Mouse (Mus musculus): ENCODE data around the gene Banf2. TPM values are rescaled to one million over a fixed set of nuclear protein-coding genes. Genes with fewer than 3 reads are reported as not detected.

Banf2 gene
- total RNA-seq (2021), result not detected
- long read RNA-seq, experiment 1, result 0 reads
- long read RNA-seq, experiment 2, result 0 reads

DNA sequence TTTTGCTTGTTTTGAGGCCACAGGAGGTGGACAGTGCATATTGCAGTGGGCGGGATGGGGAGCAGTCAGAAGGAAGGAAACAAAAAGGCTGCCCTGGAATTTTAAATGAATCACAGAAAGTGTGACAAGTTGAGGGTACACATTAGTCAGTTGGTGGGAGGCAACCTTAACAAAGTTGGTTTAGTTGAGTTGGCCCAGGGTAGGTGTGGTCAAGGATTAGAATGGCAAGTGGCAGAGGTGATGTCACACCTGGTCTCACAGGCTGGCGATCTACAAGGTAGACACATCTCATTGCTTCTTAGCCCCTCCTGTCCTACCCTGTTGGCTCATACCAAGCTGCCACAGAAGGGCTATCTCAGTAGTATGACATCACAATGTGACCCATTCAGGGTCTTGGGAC is at the start of gene Banf2:
Banf2 (plus strand) TSS at position 396 of the 400 bp plus-strand sequence.
- no peak within 1 kb of the TSS for H3K27ac ChIP-seq
- no peak within 1 kb of the TSS for H3K4me3 ChIP-seq
- intact Hi-C loops (cut with DNase I), result no loop called here
- no peak for DNase-seq (ENCODE audit: extremely low spot score in 1 of 2, low spot score in 2 of 2)
- no peak for TF ChIP-seq CTCF (IDR thresholded peaks at IDR 0.05)

DNA sequence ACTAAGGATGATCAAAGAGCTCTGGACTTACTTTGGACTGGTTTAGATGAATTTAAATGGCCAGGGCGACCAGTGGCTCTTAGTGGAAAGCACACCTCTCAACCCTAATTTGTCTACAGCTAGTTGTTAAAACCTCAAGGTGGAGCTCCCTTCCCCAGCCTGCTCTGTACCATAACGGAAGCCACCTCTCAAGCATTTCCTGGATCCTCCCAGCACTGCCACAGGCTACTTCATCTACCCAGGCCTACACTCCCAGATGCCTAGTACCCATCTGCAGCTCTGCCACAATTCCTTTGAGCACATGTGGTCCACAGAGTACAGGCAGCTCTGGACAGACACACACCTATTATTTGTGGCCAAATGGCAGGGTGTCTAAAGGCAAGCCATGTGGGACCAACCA is 49.4 kb upstream of the Banf2 start:
- H3K27ac ChIP-seq, result no peak overlapping the region
- DNase-seq (ENCODE audit: extremely low spot score in 1 of 2, low spot score in 2 of 2), result no peak
- H3K4me3 ChIP-seq, result no peak overlapping the region
- intact Hi-C loops (cut with DNase I), result loop anchor here (10.0 kb wide), 1 partner anchor 471 kb away; no protein-coding TSS in a partner anchor
- TF ChIP-seq CTCF (IDR thresholded peaks at IDR 0.05), result no peak

GRCm38 (mm10) chr2:143987485-143987884 is 45.4 kb upstream of the Banf2 start:
- intact Hi-C loops (cut with DNase I), result loop anchor here (10.0 kb wide), 1 partner anchor 467 kb away; no protein-coding TSS in a partner anchor
- Histone ChIP-seq H3K27ac (no peak overlapping the region), H3K4me3 (no peak overlapping the region)
- TF ChIP-seq CTCF (IDR thresholded peaks at IDR 0.05), result no peak
- no peak for DNase-seq (ENCODE audit: extremely low spot score in 1 of 2, low spot score in 2 of 2)

DNA sequence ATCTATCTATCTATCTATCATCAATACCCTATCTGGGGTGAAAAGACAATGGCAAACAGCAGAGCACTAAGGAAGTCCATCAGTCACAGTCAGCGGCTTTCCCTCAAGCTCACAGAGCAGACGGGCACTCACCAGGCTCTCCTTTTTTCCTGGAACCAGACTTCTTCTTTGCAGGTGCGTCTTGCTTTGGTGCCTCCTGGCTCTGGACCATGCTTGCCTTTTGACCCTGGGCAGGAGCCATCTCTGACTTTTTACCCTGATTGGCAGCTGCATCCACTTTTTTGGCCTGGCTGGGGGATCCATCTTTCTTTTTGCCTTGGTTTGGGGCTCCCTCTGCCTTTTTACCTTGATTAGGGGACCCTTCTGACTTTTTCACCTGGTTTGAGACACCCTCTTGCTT is 44.8 kb upstream of the Banf2 start:
- Histone ChIP-seq H3K27ac (no peak overlapping the region), H3K4me3 (no peak overlapping the region)
- no peak for TF ChIP-seq CTCF (IDR thresholded peaks at IDR 0.05)
- intact Hi-C loops (cut with DNase I), result loop anchor here (10.0 kb wide), 1 partner anchor 467 kb away; no protein-coding TSS in a partner anchor
- no peak for DNase-seq (ENCODE audit: extremely low spot score in 1 of 2, low spot score in 2 of 2)

- TF ChIP-seq CTCF (IDR thresholded peaks at IDR 0.05), result no peak
Measured at GRCm38 (mm10) chr2:143990997-143991396, 41.9 kb upstream of the Banf2 start.

DNA sequence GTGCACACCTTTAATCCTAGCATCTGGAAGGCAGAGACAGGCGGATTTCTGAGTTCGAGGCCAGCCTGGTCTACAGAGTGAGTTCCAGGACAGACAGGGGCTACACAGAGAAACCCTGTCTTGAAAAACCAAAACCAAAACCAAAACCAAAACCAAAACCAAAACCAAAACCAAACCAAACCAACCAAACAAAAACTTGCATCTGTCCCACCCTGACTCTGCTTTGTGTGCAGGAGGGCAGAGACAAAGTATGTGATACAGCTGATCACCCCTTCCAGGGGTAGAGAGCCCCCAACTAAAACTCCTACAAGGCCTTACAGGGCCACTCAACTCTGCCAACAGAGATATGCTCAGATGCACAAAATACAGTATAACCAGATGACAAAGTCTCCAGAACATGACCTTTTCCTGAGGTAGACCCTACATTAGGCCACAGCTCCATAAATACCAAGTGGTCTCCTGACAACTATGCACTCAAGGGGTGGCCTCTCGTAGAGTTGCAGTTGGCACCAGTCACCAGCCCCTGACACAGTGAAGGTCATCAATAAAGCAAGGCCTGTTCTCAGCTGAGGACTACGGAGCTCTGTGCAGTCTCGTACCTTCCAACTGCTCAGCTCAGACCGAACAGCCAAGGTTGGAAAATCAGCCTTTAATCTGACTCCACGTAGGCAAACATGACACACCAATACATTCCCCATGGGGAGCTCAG is 40.7 kb upstream of the Banf2 start:
- TF ChIP-seq CTCF (IDR thresholded peaks at IDR 0.05), result no peak
- no peak for DNase-seq (ENCODE audit: extremely low spot score in 1 of 2, low spot score in 2 of 2)
- intact Hi-C loops (cut with DNase I), result no loop called here
- Histone ChIP-seq H3K27ac (no peak overlapping the region), H3K4me3 (no peak overlapping the region)

More at GRCm38 (mm10) chr2:143990997-143991396, 41.9 kb upstream of the Banf2 start:
- intact Hi-C loops (cut with DNase I), result no loop called here
- no peak for DNase-seq (ENCODE audit: extremely low spot score in 1 of 2, low spot score in 2 of 2)
- 0 out of 2 replicates have a peak overlapping the region, but pooled peaks have one; percentile 3 for H3K27ac ChIP-seq
- no peak overlapping the region for H3K4me3 ChIP-seq

DNA sequence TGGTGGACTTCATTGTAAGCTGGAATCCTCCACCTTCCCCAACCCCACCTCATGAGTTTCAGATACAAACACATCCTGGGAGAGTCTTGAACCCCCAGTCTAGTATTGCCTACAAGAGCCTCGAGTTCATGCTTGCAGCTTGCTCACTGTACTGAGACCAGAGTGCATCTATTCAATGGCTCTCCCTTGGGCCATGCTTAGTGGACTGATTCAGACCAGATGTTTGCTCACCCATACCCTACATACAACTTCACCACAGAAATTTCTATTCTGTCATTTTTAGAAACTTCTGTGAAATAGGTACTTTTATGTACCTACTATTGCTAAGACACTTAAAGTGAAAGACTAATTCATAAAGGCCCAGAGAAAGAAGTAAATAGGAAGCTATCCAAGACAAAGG is 39.9 kb upstream of the Banf2 start:
- Histone ChIP-seq H3K4me3 (no peak overlapping the region), H3K27ac (no peak overlapping the region)
- intact Hi-C loops (cut with DNase I), result no loop called here
- no peak for DNase-seq (ENCODE audit: extremely low spot score in 1 of 2, low spot score in 2 of 2)
- TF ChIP-seq CTCF (IDR thresholded peaks at IDR 0.05), result no peak

- Histone ChIP-seq H3K4me3 (no peak overlapping the region), H3K27ac (no peak overlapping the region)
- DNase-seq (ENCODE audit: extremely low spot score in 1 of 2, low spot score in 2 of 2), result no peak
- TF ChIP-seq CTCF (IDR thresholded peaks at IDR 0.05), result no peak
- intact Hi-C loops (cut with DNase I), result no loop called here
Measured at GRCm38 (mm10) chr2:144002229-144002984, 30.5 kb upstream of the Banf2 start.

- DNase-seq (ENCODE audit: extremely low spot score in 1 of 2, low spot score in 2 of 2), result no peak
- Histone ChIP-seq H3K27ac (no peak overlapping the region), H3K4me3 (no peak overlapping the region)
- intact Hi-C loops (cut with DNase I), result no loop called here
- TF ChIP-seq CTCF (IDR thresholded peaks at IDR 0.05), result no peak
Measured at GRCm38 (mm10) chr2:144003544-144003943, 29.3 kb upstream of the Banf2 start.

DNA sequence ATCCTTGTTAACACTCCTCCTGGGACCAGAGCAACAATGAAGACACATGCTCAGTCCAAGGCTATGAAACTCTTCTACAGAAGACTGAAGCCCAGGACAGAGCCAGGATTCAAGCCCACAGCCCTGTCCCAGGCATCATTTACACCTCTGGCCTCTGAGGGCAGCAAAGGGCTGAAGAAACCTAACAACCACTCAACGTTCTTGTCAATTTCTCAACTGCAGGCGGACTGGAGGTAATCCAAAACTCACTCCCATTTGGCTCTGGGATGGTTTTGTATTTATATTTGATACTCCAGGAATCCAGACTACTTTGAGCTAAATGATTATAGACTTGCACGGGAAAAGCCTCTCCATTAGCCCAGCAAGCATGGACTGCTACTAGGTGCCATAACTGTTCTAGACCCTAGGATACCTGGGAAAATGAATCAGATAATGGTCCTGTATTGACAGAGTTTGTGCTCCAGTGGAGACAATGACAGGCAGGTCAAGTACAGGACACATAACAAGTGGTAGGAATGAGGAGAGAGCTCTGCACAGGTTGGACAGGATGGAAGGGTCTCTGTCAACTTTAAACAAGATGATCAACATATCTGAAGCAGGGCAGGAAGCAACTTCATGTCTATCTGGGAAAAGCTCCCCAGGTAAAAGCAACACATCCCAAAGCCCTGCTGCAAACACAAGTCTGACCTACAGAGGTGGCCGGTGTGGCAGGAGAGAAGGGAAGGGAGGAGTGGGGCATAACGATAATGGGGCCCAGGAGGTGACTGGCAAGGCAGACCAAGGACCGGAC is 27.5 kb upstream of the Banf2 start:
- no peak; the same call in 1 of the 2 replicates for TF ChIP-seq CTCF (IDR thresholded peaks at IDR 0.05)
- H3K4me3 ChIP-seq, result no peak overlapping the region
- no peak overlapping the region for H3K27ac ChIP-seq
- DNase-seq (ENCODE audit: extremely low spot score in 1 of 2, low spot score in 2 of 2), result no peak
- intact Hi-C loops (cut with DNase I), result loop anchor here (5.0 kb wide), 1 partner anchor 212 kb away; no protein-coding TSS in a partner anchor

- no peak overlapping the region for H3K27ac ChIP-seq
- intact Hi-C loops (cut with DNase I), result loop anchor here (5.0 kb wide), 1 partner anchor 211 kb away; no protein-coding TSS in a partner anchor
- H3K4me3 ChIP-seq, result no peak overlapping the region
- TF ChIP-seq CTCF (IDR thresholded peaks at IDR 0.05), result no peak
- no peak for DNase-seq (ENCODE audit: extremely low spot score in 1 of 2, low spot score in 2 of 2)
Measured at GRCm38 (mm10) chr2:144006686-144007085, 26.2 kb upstream of the Banf2 start.
